Mouse (Mus musculus): ENCODE measurements around the gene Hpn.

DNA sequence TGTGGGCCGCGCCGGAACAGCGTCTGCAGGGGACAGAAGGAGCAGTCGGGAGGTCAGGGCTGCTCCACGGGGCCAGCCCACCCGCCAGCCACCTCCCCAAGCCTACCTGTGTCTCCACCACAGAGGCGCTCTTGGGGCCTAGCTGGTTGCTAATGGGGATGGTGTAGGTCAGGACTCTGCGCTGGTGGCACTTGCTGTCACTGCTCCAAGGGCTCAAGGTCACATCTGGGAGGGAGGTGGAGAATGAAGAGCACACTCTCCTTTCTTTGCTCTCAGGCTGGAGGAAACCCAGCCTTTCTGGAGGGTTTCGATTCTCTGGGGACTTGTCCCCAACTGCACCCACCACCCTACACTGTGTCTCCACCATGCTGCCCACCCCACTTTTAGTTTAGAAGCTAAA is 20.6 kb upstream of the Hpn start:
- TF ChIP-seq CTCF (IDR thresholded peaks at IDR 0.05; ENCODE audit: borderline replicate concordance, insufficient read depth, low read length) (no peak), POLR2A (IDR thresholded peaks at IDR 0.05; ENCODE audit: low read depth, low read length) (no peak)
